Mouse (Mus musculus) heart, embryonic 16.5 days (tissue): ENCODE results near the gene Slc28a3. TPM values are rescaled to one million over a fixed set of nuclear protein-coding genes. Genes with fewer than 3 reads are reported as not detected.

ENCODE experiments used
- ATAC-seq: fragments of 200-750 bp; cut with Nextera tagmentation; replicated peaks from 2 replicates; pipeline ENCODE4 v1.8.0; 2017; ENCODE audit warnings: moderate number of reproducible peaks; ENCODE audit not compliant: insufficient read depth, low FRiP score; ENCODE audit errors: extremely low read depth
- H3K27ac ChIP-seq: fragments of 300-500 bp; sonication (generic); 2 replicates; pipeline ENCODE4 v1.5.1; 2014; ENCODE audit warnings: mild to moderate bottlenecking, low read length, control low read depth, moderate library complexity
- H3K27me3 ChIP-seq: fragments of 300-500 bp; sonication (generic); 2 replicates; pipeline ENCODE4 v1.6.1; 2014; ENCODE audit warnings: low read length, mixed read lengths; ENCODE audit not compliant: control insufficient read depth, insufficient read depth
- H3K36me3 ChIP-seq: fragments of 300-500 bp; sonication (generic); 2 replicates; pipeline ENCODE4 v1.6.1; 2014; ENCODE audit not compliant: control insufficient read depth, insufficient read depth
- H3K4me1 ChIP-seq: fragments of 300-500 bp; sonication (generic); 2 replicates; pipeline ENCODE4 v1.6.1; 2014; ENCODE audit warnings: low read length, mixed read lengths; ENCODE audit not compliant: control insufficient read depth, insufficient read depth
- H3K4me2 ChIP-seq: fragments of 300-500 bp; sonication (generic); 2 replicates; pipeline ENCODE4 v1.6.1; 2014; ENCODE audit warnings: low read depth, mild to moderate bottlenecking, control low read depth, low read length
- H3K4me3 ChIP-seq: fragments of 300-500 bp; sonication (generic); 2 replicates; pipeline ENCODE4 v1.5.1; 2014; ENCODE audit warnings: mild to moderate bottlenecking, control low read depth, low read length
- H3K9ac ChIP-seq: fragments of 300-500 bp; sonication (generic); 2 replicates; pipeline ENCODE4 v1.6.1; 2014; ENCODE audit warnings: low read length, control low read depth
- H3K9me3 ChIP-seq: fragments of 300-500 bp; sonication (generic); replicated peaks from 2 replicates; pipeline ENCODE4 v1.6.1; 2016; ENCODE audit warnings: low read length; ENCODE audit not compliant: control insufficient read depth
- WGBS: fragments of 180-500 bp; shearing (Covaris S2); extraction: QIAGEN DNeasy Blood & Tissue Kit; methylation state at CpG from one replicate; pipeline ENCODE4 v1.1.7; 2014; 5-methylcytosine and 5-hydroxymethylcytosine counted together
- polyA plus RNA-seq: library from polyadenylated mRNA; unstranded; fragments of >200 nt; fragmentation: Nextera tagmentation; extraction: Ambion mirVana; gene quantifications from 2 replicates; pipeline ENCODE4 v1.2.1, GENCODE M21; 2015

The Slc28a3 gene
- polyA plus RNA-seq, 1 experiment from 2014 or later: not detected

GRCm38 (mm10) chr13:58503610-58504009 is 107.1 kb downstream of the Slc28a3 start:
- H3K9me3 ChIP-seq: no peaks in the 10 kb centered on the region
- peaks cover 6% of the 10 kb centered on the region for H3K27me3 ChIP-seq
- no peak overlapping the region for H3K27ac ChIP-seq
- no peaks in the 10 kb centered on the region for H3K4me1 ChIP-seq
- no peak overlapping the region for H3K9ac ChIP-seq
- H3K4me2 ChIP-seq: no peak overlapping the region
- no peaks in the 10 kb centered on the region for H3K36me3 ChIP-seq
- H3K4me3 ChIP-seq: no peak overlapping the region
- 79% methylated on average over 2 of the region's 2 CpGs for WGBS
- no peak for ATAC-seq

- ATAC-seq: 0 out of 2 replicates have a peak, but pooled peaks have one; percentile 22
- Histone ChIP-seq H3K36me3 (no peaks in the 10 kb centered on the region), H3K27me3 (peaks cover 6% of the 10 kb centered on the region; the same call in 1 of the 2 replicates), H3K9me3 (no peaks in the 10 kb centered on the region), H3K4me3 (peak overlapping the region; percentile 6; the same call in 1 of the 2 replicates), H3K9ac (no peak overlapping the region), H3K27ac (no peak overlapping the region), H3K4me1 (peaks cover 25% of the 10 kb centered on the region), H3K4me2 (peak overlapping the region; percentile 48)
- WGBS: 27% methylated on average over 12 of the region's 12 CpGs
Measured at GRCm38 (mm10) chr13:58497809-58498208, 112.9 kb downstream of the Slc28a3 start.

Other genes starting within 250 kb of the Slc28a3 start
- gene 2210016F16Rik, start 225.7 kb downstream of the Slc28a3 start, polyA plus RNA-seq: 29.5 and 32.1 TPM in 2 replicates
- gene Rmi1, start 208.6 kb downstream of the Slc28a3 start, polyA plus RNA-seq: 19.4 and 21.9 TPM in 2 replicates
- gene Hnrnpk, start 207.5 kb downstream of the Slc28a3 start, polyA plus RNA-seq: 956 and 1,061 TPM in 2 replicates
- 3.0 and 3.4 TPM in 2 replicates for gene Ntrk2, start 195.7 kb upstream of the Slc28a3 start, polyA plus RNA-seq